Mouse (Mus musculus) spleen, adult 2 months (tissue): ENCODE measurements around the gene Psmc3. TPM values are rescaled to one million over a fixed set of nuclear protein-coding genes. Genes with fewer than 3 reads are reported as not detected.

Experiments used
- DNase-seq, 2 experiments: peaks; one replicate each; pipeline versions ENCODE4 v3.0.0 to v3.0.0-alpha.2; 2012 to 2021; ENCODE audit warnings: low spot score in 2 of 2, low read depth in 1 of 2
- H3K27ac ChIP-seq: fragments of 200-500 bp; 2 replicates; pipeline ENCODE4 v1.5.1; 2012; ENCODE audit warnings: low read length, inconsistent platforms; ENCODE audit not compliant: insufficient read depth
- H3K27me3 ChIP-seq: fragments of 200-500 bp; 2 replicates; pipeline ENCODE4 v1.6.1; 2012; ENCODE audit warnings: mild to moderate bottlenecking, moderate library complexity, low read length, inconsistent platforms; ENCODE audit not compliant: control insufficient read depth, insufficient read depth
- H3K36me3 ChIP-seq: fragments of 200-500 bp; 2 replicates; pipeline ENCODE4 v1.6.1; 2012; ENCODE audit warnings: mild to moderate bottlenecking, low read length, inconsistent platforms; ENCODE audit not compliant: control insufficient read depth, insufficient read depth
- H3K4me1 ChIP-seq: fragments of 200-500 bp; 2 replicates; pipeline ENCODE4 v1.6.1; 2011; ENCODE audit warnings: inconsistent platforms; ENCODE audit not compliant: control insufficient read depth, insufficient read depth, insufficient read length
- H3K4me3 ChIP-seq: fragments of 200-500 bp; 2 replicates; pipeline ENCODE4 v1.5.1; 2011; ENCODE audit warnings: mild to moderate bottlenecking, inconsistent platforms; ENCODE audit not compliant: insufficient read depth, insufficient read length; ENCODE audit errors: extremely low read depth
- CTCF ChIP-seq: fragments of 200-500 bp; IDR thresholded peaks from 2 replicates; pipeline ENCODE4 v1.5.1; 2011; ENCODE audit warnings: mild to moderate bottlenecking, inconsistent platforms; ENCODE audit not compliant: insufficient read depth, insufficient read length, insufficient replicate concordance; ENCODE audit errors: extremely low read depth
- POLR2A ChIP-seq: fragments of 200-500 bp; IDR thresholded peaks from 2 replicates; pipeline ENCODE4 v1.6.1; 2011; ENCODE audit warnings: low read depth, low read length, inconsistent platforms
- WGBS: fragments of 180-500 bp; shearing (Covaris S2); methylation state at CpG from one replicate; pipeline ENCODE4 v1.1.7; 2018; 5-methylcytosine and 5-hydroxymethylcytosine counted together
- polyA plus RNA-seq: library from polyadenylated mRNA; depleted of rRNA; stranded (reverse); fragments of >200 nt; gene quantifications from 2 replicates; pipeline ENCODE4 v1.2.3, GENCODE M21; 2012

Gene Psmc3
- polyA plus RNA-seq, 1 experiment = 37.0 TPM

DNA sequence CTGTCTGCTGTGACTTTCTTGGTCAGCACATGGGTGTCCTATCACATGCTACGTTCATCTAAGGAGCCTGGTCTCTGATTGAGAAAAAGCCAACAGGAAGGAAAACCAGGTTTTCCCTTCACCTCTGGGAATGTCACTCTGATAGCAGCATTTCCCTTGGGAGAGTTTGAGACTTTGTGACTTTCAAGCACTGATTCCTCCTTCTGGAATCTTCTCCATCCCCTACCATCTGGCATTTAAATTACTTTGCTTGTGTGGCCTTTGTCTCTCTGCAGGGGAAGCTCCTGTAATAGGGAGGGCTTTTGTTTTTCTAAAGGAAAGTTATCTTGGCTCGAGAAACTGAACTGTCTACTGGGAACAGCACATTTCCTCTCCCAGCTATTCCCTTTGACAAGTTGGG, 30.7 kb upstream of the Psmc3 start:
- DNase-seq = no peak
- H3K36me3 ChIP-seq = peaks cover 4% of the 10 kb centered on the region
- 82% methylated on average over 2 of the region's 2 CpGs for WGBS
- no peaks in the 10 kb centered on the region for H3K4me1 ChIP-seq
- no peaks in the 10 kb centered on the region for H3K27me3 ChIP-seq
- no peak overlapping the region for H3K27ac ChIP-seq
- no peak for TF ChIP-seq POLR2A
- no peak for TF ChIP-seq CTCF
- H3K4me3 ChIP-seq = no peak overlapping the region

DNA sequence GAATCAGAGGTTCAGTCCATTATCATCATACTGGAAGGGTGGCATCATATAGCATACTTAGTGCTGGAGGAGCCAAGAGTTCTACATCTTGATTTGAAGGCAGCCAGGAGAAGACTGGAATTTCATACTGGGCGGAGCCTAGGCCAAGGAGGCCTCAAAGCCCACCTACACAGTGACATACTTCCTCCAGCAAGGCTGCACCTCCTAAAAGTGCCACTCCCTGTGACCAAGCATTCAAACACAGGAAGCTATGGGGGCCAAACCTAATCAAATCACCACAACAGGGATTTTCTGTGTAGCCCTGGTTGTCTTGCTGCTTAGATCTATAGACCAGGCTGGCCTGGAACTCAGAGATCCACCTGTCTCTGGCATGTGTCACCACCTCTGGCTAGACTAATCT, 29.9 kb upstream of the Psmc3 start:
- TF ChIP-seq CTCF (no peak), POLR2A (no peak)
- no peaks in the 10 kb centered on the region for H3K27me3 ChIP-seq
- DNase-seq = no peak
- H3K36me3 ChIP-seq = peaks cover 4% of the 10 kb centered on the region; the same call in 1 of the 2 replicates
- WGBS = 84% methylated on average over 1 of the region's 1 CpGs
- H3K4me3 ChIP-seq = no peak overlapping the region
- no peak overlapping the region for H3K27ac ChIP-seq
- no peaks in the 10 kb centered on the region for H3K4me1 ChIP-seq

DNA sequence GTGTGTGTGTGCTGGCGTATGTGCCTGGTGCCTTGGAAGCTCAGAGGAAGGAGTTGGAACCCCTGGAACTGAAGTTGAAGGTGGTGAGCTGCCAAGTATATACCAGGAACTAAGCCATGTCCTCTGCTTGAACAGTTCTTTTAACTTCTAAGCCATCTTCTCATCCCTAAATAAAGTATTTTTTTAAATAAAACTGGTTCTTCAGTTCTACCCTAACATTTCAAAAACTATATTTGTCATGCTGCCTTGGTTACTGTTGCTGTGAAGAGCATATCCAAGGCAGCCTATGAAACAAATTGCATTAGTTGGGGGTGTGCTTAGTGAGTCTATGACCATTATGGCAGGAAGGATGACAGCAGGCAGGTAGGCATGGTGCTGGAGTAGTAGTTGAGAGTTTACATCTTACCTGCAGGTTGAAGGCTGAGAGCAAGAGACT, 28.7 kb upstream of the Psmc3 start:
- Histone ChIP-seq H3K36me3 (peaks cover 2% of the 10 kb centered on the region; the same call in 1 of the 2 replicates), H3K4me3 (no peak overlapping the region), H3K27ac (no peak overlapping the region), H3K27me3 (no peaks in the 10 kb centered on the region), H3K4me1 (no peaks in the 10 kb centered on the region)
- no peak for TF ChIP-seq POLR2A
- no peak for TF ChIP-seq CTCF
- no peak for DNase-seq
- WGBS = 97% methylated on average over 1 of the region's 1 CpGs

DNA sequence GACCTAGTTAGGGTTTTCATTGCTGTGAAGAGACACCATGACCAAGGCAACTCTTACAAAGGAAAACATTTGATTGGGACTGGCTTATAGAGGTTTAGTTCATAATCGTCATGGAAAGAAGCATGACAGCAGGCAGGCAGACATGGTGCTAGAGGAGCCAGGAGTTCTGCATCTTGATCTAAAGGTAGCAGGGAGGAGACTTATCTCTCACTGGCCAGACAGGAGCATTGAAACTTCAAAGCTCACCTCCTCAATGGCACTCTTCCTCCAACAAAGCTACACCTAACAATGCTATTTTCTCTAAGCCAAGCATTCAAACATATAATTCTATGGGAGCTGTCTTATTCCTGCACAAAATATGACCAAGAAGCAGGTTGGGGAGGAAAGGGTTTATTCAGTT, 27.3 kb upstream of the Psmc3 start:
- H3K27ac ChIP-seq = no peak overlapping the region
- TF ChIP-seq POLR2A (no peak), CTCF (no peak)
- H3K4me3 ChIP-seq = no peak overlapping the region
- 86% methylated on average over 1 of the region's 1 CpGs for WGBS
- DNase-seq = no peak
- no peaks in the 10 kb centered on the region for H3K27me3 ChIP-seq
- no peaks in the 10 kb centered on the region for H3K4me1 ChIP-seq
- no peaks in the 10 kb centered on the region for H3K36me3 ChIP-seq

DNA sequence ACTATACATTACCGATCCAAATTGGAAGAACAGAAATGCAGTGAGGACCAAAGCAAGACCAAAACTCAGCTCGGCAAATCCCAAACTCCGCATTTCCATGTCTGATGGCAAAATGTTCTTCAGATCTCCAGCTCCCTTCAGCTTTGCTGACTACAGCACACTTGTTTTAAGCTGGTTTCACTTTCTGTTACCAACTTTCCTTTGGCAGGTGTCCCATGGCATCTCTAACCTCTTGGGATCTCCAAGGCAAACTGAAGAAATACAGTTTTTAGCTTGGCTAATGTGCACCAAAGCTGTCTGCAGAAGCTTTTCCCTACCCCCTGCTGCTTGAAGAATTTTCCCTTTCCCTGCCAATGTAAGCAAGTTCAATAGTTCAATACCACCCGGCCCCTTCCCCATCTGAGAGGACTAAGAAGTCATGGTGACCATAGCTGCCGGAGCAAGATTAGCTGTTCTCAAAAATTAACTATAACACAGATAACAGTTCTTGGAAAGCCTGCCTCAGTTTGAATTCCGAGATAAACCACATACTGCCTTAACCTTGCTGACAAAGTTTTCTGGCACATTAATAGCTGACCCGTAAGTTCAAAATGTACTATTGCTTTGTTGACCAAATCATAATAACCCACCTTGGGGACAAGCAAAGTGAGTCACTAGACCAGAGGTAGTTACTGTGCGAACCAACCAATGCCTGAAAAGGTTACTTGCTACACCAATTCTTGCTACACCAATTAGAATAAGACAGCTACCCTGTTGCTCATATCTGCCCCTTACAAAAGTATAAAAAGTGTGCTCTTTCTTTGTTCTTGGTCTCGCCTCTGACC, 26.2 kb upstream of the Psmc3 start:
- TF ChIP-seq POLR2A (no peak), CTCF (no peak)
- no peaks in the 10 kb centered on the region for H3K36me3 ChIP-seq
- WGBS = 81% methylated on average over 9 of the region's 9 CpGs
- DNase-seq = no peak
- no peak overlapping the region for H3K27ac ChIP-seq
- no peaks in the 10 kb centered on the region for H3K4me1 ChIP-seq
- H3K27me3 ChIP-seq = no peaks in the 10 kb centered on the region
- H3K4me3 ChIP-seq = no peak overlapping the region

DNA sequence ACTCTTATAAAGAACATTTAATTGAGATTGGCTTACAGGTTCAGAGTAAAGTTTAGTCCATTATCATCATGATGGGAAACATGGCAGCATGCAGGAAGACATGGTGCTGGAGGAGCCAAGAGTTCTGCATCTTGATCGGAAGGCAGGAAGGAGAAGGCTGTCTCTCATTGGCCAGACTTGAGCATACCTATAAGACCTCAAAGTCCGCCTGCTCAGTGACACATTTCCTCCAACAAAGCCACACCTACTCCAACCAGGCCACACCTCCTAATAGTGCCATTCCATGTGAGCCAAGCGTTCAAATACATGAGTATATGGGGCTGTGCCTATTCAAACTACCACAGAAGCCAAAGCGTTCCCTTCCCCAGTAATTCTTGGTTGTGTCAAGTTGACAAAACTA, 22.6 kb upstream of the Psmc3 start:
- DNase-seq = no peak

DNA sequence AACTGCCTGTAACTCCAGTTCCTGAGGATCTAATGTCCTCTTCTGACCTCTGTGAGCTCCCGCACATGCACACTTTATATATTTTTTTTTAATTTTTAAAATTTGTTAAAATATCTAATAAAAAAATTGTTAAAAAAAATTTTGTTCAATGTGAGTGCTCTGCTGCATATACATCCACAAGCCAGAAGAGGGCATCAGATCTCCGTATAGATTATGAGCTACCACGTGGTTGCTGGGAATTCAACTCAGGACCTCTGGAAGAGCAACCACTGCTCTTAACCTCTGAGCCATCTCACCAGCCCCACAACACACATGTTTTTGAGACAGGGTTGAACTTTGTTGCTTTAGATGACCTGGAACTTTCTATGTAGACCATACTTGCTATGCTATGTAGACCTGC, 20.8 kb upstream of the Psmc3 start:
- TF ChIP-seq POLR2A = no peak
- no peak for TF ChIP-seq CTCF
- H3K36me3 ChIP-seq = no peaks in the 10 kb centered on the region
- 31% methylated on average over 3 of the region's 3 CpGs for WGBS
- no peak overlapping the region for H3K4me3 ChIP-seq
- no peaks in the 10 kb centered on the region for H3K4me1 ChIP-seq
- no peaks in the 10 kb centered on the region for H3K27me3 ChIP-seq
- no peak for DNase-seq
- H3K27ac ChIP-seq = no peak overlapping the region

More for the DNA sequence above, 22.6 kb upstream of the Psmc3 start:
- Histone ChIP-seq H3K27ac (no peak overlapping the region), H3K4me1 (no peaks in the 10 kb centered on the region), H3K27me3 (no peaks in the 10 kb centered on the region), H3K4me3 (no peak overlapping the region), H3K36me3 (no peaks in the 10 kb centered on the region)
- 83% methylated on average over 4 of the region's 4 CpGs for WGBS
- TF ChIP-seq CTCF = no peak
- TF ChIP-seq POLR2A = no peak
